Mouse (Mus musculus) spleen, adult 2 months (tissue): ENCODE data around the gene Acsf3.

Experiments
- CTCF ChIP-seq: fragments of 200-500 bp; IDR thresholded peaks from 2 replicates; pipeline ENCODE4 v1.5.1; 2011; ENCODE audit warnings: mild to moderate bottlenecking, inconsistent platforms; ENCODE audit not compliant: insufficient read depth, insufficient read length, insufficient replicate concordance; ENCODE audit errors: extremely low read depth
- POLR2A ChIP-seq: fragments of 200-500 bp; IDR thresholded peaks from 2 replicates; pipeline ENCODE4 v1.6.1; 2011; ENCODE audit warnings: low read depth, low read length, inconsistent platforms

DNA sequence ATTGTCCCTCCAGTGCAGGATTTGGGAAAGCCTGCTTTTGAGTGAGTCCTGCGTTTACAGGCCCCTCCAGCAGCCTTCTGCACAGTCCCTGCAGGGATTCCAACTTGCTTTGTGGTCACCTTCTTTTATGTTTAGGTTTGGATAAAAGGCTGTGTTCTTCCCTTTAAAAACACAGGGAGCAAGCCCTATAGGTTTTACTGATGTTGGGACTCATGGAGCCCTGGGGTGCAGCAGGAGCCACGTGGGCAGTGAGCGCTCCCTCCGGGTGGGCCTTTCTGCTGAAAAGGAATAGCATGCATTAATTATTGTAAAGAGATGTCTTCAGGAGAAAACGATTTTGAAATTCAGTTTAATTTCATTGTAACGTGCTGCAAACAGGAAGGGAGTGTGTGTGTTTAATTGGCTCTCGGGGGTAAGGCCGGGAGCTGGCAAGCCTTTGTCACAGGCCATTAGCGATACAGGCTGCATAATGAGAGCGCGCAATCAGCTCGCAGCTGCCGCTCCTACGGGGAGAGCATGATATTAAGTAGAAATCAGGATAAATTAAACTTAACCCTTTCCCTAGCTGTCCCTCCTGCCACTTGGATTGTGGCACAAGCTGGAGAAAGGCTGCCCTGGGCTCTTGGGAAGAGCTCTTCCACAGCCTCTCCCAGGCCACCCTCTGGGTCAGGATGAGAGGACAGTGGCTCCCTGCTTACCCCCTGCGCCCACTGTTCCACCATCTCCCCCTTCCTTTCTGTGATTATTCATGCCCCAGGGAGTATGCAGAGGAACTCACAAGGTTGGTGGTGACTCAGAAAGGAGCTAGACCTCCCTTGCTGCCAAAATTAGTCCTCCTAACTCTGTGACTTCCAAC is 28.8 kb downstream of the Acsf3 start:
- no peak for TF ChIP-seq CTCF
- TF ChIP-seq POLR2A: no peak
